Mouse (Mus musculus) cerebellum, postnatal 14 days (tissue): Measurements from ENCODE around the gene Igfals.

Experiments used
- DNase-seq, 2 experiments: peaks; one replicate each; pipeline ENCODE4 v3.0.0; 2021; ENCODE audit warnings: mixed read lengths in 2 of 2

Igfals gene

GRCm38 (mm10) chr17:24865776-24866175 lies at the start of gene Igfals:
Gene Igfals (plus strand): TSS chr17:24865997.
- DNase-seq: peak; percentile 90 to 91

GRCm38 (mm10) chr17:24817503-24817902 lies 48.3 kb upstream of the Igfals start:
- DNase-seq: peak in 1 of 2 experiments; percentile 19

DNA sequence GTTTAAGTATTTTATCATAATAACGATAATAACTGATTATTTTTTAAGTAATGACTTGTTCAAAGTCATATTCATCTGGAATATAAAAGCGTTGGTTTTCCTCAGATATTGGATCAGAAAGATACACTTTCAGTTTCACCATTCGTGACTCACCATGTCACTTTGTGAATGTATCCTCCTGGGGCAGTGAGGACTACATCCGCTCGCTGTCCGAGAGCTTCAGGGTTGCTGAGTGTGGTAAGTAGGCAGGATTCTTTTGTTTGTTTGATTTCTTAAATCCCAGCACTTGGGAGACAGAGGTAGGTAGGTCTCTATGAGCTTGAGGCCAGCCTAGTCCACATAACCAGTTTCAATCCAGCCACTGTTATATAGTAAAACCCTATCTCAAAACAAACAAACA lies 47.6 kb upstream of the Igfals start:
- no peak for DNase-seq

- DNase-seq: no peak
These were observed 46.3 kb upstream of the Igfals start for GRCm38 (mm10) chr17:24819469-24819868.

DNA sequence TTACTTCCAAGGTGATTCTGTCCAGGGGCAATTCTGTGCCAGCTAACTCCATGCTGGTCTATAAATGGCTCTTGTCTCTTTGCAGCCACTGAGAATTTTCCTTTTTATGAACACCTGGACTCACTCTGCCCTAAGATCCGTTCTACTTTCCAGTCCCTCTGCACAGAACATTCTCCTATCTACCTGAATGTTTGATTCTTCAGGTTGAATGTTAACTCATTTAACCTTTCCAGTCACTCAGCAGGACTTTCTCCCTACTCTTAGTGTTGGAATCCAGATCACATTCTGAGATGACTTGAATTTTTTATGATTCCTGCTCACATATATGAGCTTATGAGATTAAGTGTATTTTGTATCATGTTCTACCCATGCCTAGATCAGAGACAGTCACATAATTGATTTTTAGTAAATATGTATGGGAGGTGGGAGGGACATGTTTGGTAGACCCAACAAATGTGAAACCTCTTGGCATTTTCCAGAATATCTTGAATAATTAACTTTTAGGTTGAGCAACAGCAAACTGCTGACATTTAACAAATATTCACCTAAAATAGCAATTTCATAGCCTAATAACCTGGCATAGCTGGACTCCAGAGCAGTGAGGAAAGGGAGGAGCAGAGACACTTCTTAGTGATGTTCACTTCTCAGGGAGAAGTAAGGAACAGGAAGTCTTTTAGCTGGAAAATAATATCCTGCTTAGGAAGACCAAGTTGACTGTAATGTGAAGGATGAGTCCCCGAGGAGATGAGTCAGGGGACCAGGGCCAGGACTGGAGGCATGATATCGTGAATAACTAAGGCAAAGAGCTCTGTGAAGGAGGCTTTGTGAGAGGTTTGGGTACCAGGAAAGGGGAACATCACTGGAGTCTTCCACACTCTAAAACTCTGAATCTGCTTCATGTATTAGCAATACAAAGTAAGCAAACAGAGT lies 44.2 kb upstream of the Igfals start:
- DNase-seq: no peak

DNA sequence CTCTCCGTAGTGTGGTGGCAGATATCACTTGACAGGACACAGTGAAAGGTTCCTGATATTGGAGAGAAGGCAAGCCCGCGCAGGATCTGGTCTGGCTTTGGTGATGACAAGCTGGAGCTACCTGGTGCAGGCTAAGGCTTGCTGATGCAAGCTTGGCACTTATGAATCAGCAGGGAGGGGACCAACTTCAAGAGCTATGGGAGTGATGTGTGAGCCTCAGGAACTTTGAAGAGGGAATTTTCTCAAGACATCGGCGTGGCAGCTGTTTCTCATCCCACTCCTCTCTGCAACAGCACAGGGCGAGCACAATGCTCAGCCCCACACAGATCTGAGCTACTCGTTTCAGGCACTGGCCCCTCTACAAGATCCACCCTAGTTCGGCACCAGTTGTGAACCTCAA lies 26.0 kb upstream of the Igfals start, which contains the start of gene Hagh:
Gene Hagh (plus strand): TSS at position 302 of the 400 bp plus-strand sequence.
- DNase-seq: no peak

- DNase-seq: no peak
These were observed 25.5 kb upstream of the Igfals start for GRCm38 (mm10) chr17:24840341-24840740.

- DNase-seq: peak; percentile 72 to 73
These were observed 24.7 kb upstream of the Igfals start for GRCm38 (mm10) chr17:24841133-24841532.

- peak in 1 of 2 experiments; percentile 18 for DNase-seq
These were observed 23.2 kb upstream of the Igfals start for GRCm38 (mm10) chr17:24842631-24843030.

- no peak for DNase-seq
These were observed 21.3 kb upstream of the Igfals start for GRCm38 (mm10) chr17:24844525-24844924.

- DNase-seq: no peak
These were observed 18.4 kb upstream of the Igfals start for GRCm38 (mm10) chr17:24847386-24847785.

DNA sequence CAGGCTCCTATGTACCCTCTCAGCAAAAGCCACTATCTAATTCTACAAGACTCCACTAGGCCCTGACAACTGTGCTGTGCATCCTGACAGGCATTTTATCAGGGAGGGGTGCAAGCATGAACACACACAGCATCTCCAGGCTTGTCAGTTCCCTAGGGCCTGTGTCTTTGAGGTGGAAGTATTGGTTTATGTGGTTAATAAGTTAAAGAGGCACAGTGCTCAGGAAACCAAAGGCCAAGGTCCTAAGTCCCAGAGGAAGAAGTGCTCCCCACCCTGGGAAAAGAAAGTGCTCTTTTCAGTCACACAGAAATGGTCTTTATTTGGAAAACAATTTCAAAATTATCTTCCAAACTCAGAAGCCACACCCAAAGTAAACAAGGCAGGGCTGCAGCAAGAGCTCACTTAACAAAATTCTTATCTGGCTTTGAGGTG lies 17.2 kb upstream of the Igfals start:
- no peak for DNase-seq

- DNase-seq: no peak
These were observed 16.1 kb upstream of the Igfals start for GRCm38 (mm10) chr17:24849733-24850064.

DNA sequence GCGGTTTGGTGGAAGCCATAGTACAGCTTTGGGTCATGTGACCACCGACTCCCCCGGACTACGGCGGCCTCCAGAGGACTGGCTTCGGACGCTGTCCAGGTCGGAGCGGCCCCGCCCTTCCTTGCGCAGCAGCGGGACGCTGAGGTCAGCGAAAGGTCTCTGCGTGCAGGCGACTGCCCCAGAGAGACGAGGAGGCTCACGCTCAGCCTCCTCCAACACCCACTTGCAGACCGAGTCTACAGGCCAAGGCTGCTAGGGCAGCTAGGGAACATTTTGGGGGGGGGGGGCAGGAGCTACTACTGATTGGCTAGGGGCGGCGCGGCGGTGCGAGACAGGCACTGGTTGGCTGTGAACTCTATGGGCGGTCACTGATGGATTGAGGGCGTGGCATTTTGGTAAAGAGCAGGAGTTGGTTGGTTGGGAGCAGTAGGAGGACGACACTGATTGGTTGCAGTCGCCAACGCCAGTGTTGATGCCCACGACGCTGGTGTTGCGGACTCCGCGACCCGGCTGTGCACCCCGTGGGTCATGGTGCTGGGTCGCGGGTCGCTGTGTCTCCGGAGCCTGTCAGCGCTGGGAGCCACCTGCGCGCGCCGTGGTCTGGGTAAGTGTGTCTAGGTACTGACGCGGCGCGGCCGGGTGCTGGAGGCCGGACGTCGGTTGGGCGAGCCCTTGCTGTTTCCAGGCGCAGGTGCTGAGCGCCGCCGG lies 15.6 kb upstream of the Igfals start, which contains the start of gene Fahd1:
Gene Fahd1 (minus strand): TSS at position 300 of the 708 bp plus-strand sequence.
- DNase-seq: peak; percentile 95 to 96

GRCm38 (mm10) chr17:24850773-24851127 lies 15.0 kb upstream of the Igfals start:
- no peak for DNase-seq

- peak in 1 of 2 experiments; percentile 8 for DNase-seq
These were observed 14.2 kb upstream of the Igfals start for GRCm38 (mm10) chr17:24851381-24852125.

DNA sequence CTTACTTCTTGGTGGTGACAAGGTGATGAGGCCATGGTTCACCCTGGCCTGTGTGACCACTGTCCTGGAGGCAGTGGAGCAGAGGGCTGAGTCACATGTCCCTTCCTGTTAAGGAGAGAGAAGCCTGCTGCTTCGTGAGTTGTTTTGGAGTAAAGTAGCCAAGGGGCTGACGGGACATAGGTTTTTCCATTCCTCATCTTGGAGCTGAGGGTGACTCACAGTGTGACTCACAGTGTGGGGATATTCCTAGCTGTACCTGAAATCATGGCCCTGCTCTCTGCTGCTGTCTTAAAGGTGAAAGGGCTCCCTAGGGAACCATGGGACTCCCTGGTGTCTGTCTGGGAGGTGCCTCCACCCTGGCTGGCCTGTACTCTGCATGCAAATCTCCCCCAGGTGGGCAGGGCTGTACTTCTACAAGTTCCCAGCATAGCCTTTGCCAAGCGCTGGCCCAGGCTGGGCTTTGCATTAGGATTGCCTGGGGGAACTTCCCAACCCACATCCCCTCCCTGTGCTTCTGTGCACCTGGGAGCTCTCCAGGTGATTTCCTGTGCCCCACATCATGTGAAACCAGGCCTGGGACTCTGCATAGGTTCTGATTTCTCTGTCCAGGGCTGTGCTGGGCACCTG lies 9.8 kb upstream of the Igfals start:
- DNase-seq: no peak

DNA sequence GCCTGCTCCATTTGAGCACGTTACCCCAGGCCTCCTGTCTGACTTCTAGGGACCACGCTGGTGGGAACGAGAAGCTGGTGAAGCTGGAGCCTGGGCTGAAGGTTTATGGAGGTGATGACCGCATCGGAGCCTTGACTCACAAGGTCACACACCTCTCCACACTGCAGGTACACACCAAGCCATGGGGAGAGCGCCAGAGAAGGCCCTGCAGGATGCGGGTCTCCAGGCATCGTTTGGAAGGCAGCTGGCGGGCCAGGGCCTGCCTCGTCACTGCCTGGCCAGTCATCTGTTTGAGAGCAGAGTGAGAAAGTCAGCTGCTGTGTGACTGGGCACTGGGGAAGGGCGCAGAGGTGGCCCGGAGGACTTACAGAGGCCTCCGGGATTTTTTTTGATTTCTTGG lies 9.2 kb upstream of the Igfals start:
- DNase-seq: no peak

- DNase-seq: peak in 1 of 2 experiments; percentile 16
These were observed 7.8 kb upstream of the Igfals start for GRCm38 (mm10) chr17:24857831-24858470.

DNA sequence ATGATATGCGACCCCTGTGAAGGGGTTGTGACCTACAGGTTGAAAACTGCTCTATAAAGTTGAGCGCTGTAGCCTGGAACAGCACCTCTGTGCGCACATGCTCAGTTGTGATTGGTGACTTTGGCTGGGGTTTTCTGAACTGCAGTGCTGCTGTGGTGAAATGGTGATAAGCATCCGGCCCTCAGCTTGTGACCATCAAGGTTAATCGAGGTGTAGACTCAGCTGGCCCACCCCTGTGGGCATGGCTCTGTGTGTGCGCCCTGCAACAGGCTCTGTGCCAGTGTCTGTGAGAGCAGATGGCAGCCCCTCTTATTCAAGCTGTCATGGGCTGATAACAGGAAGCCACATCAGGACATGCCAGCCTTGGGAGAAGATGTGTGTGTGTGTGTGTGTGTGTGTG lies 6.8 kb upstream of the Igfals start:
- peak; percentile 78 to 79 for DNase-seq

- DNase-seq: no peak
These were observed 5.7 kb upstream of the Igfals start for GRCm38 (mm10) chr17:24860076-24860475.

GRCm38 (mm10) chr17:24861785-24862184 lies 4.0 kb upstream of the Igfals start:
- no peak for DNase-seq
